In genomic region chr11:94620766-94621457, GRCm38 (mm10) we compare ENCODE assay signal across 23 mouse cellular contexts. TPM values are rescaled to one million over a fixed set of nuclear protein-coding genes. Genes with fewer than 3 reads are reported as not detected.
DNase-seq lines count a peak whose midpoint lies in the region; ATAC-seq and TF ChIP-seq lines count a peak whose summit lies in the region.
"Had no signal": no experiment of that assay in that cellular context is flagged by ENCODE, and none has a peak within 500 bp of the region (broad histone marks: within the 10 kb centered on the region; RNA-seq: fewer than 3 reads in every experiment).

No protein-coding gene starts in this region.

- no peaks in the 10 kb centered on the region for H3K9me3 ChIP-seq in kidney, postnatal 0 days (replicated peaks; ENCODE audit: low read length)
- H3K9me3 ChIP-seq in kidney, embryonic 14.5 days (ENCODE audit: control insufficient read depth, low read length): no peaks in the 10 kb centered on the region
- H3K9me3 ChIP-seq in intestine, postnatal 0 days (ENCODE audit: control insufficient read depth): no peaks in the 10 kb centered on the region
- H3K9me3 ChIP-seq: forebrain, embryonic 10.5 days; limb, embryonic 13.5 days; liver, embryonic 13.5 days; midbrain, embryonic 12.5 days had no signal

- TF ChIP-seq CTCF in kidney, postnatal 0 days (IDR thresholded peaks at IDR 0.05; ENCODE audit: low read depth): no peak
- TF ChIP-seq CTCF in Patski (IDR thresholded peaks at IDR 0.05): no peak
- TF ChIP-seq CTCF in intestine, postnatal 0 days (IDR thresholded peaks at IDR 0.05; ENCODE audit: low read depth): no peak

- no peak overlapping the region for H3K9ac ChIP-seq in kidney, postnatal 0 days (ENCODE audit: low read depth, low read length)
- H3K9ac ChIP-seq in kidney, embryonic 14.5 days (ENCODE audit: low read depth, low read length): no peak overlapping the region
- no peak overlapping the region for H3K9ac ChIP-seq in intestine, postnatal 0 days (ENCODE audit: low read depth, low read length)
- H3K9ac ChIP-seq: heart, embryonic 12.5 days; limb, embryonic 13.5 days; liver, embryonic 13.5 days; lung, embryonic 14.5 days; midbrain, embryonic 12.5 days had no signal

- no peaks in the 10 kb centered on the region for H3K36me3 ChIP-seq in kidney, postnatal 0 days (ENCODE audit: insufficient read depth, low read length)
- H3K36me3 ChIP-seq in kidney, embryonic 14.5 days (ENCODE audit: control insufficient read depth, insufficient read depth, low read length): no peaks in the 10 kb centered on the region
- no peaks in the 10 kb centered on the region for H3K36me3 ChIP-seq in intestine, postnatal 0 days (ENCODE audit: control insufficient read depth, insufficient read depth)
- H3K36me3 ChIP-seq: forebrain, embryonic 10.5 days; heart, embryonic 12.5 days; limb, embryonic 13.5 days; liver, embryonic 13.5 days; midbrain, embryonic 12.5 days had no signal

- no peaks in the 10 kb centered on the region for H3K4me1 ChIP-seq in kidney, postnatal 0 days (replicated peaks; ENCODE audit: insufficient read depth, low read length)
- H3K4me1 ChIP-seq in kidney, embryonic 14.5 days (ENCODE audit: control insufficient read depth, insufficient read depth, low read length): no peaks in the 10 kb centered on the region
- no peaks in the 10 kb centered on the region for H3K4me1 ChIP-seq in intestine, postnatal 0 days (replicated peaks; ENCODE audit: control insufficient read depth, insufficient read depth, low read length)
- H3K4me1 ChIP-seq: forebrain, embryonic 10.5 days; heart, embryonic 12.5 days; limb, embryonic 13.5 days; liver, embryonic 13.5 days; midbrain, embryonic 12.5 days had no signal

- in situ Hi-C loops in Patski (cut with MboI; ENCODE audit: low pct_unique_long_range_greater_than_20kb): no loop called here

- H3K4me2 ChIP-seq in kidney, postnatal 0 days (ENCODE audit: low read length): no peak overlapping the region
- H3K4me2 ChIP-seq in kidney, embryonic 14.5 days (replicated peaks; ENCODE audit: low read depth, low read length): no peak overlapping the region
- H3K4me2 ChIP-seq in intestine, postnatal 0 days (replicated peaks; ENCODE audit: low read depth): no peak overlapping the region
- H3K4me2 ChIP-seq: heart, embryonic 12.5 days; limb, embryonic 13.5 days; liver, embryonic 13.5 days; lung, embryonic 14.5 days; midbrain, embryonic 12.5 days had no signal

- H3K27me3 ChIP-seq in kidney, postnatal 0 days (ENCODE audit: insufficient read depth, low read length): no peaks in the 10 kb centered on the region
- no peaks in the 10 kb centered on the region for H3K27me3 ChIP-seq in kidney, embryonic 14.5 days (ENCODE audit: control insufficient read depth, insufficient read depth, low read length)
- no peaks in the 10 kb centered on the region for H3K27me3 ChIP-seq in Patski
- no peaks in the 10 kb centered on the region for H3K27me3 ChIP-seq in intestine, postnatal 0 days (replicated peaks; ENCODE audit: control insufficient read depth, insufficient read depth, low read length)
- H3K27me3 ChIP-seq: limb, embryonic 13.5 days; liver, embryonic 13.5 days had no signal

- ATAC-seq in kidney, postnatal 0 days (replicated peaks; ENCODE audit: low FRiP score, low read depth): 0 out of 2 replicates have a peak, but pooled peaks have one; percentile 66
- ATAC-seq in kidney, embryonic 14.5 days (ENCODE audit: low FRiP score, low TSS enrichment): no peak
- peak; percentile 17 for ATAC-seq in Patski
- no peak for ATAC-seq in intestine, postnatal 0 days
- ATAC-seq: forebrain, embryonic 16.5 days had no signal

- CTCF ChIA-PET in Patski (lab: Charles Lee): interaction anchor here (1.0 to 3.2 kb wide), 5 partner anchors 10 to 72 kb away, joined by 3 to 38 read pairs (median 5); partner anchors contain the start of genes Lrrc59 and Rsad1

- WGBS in kidney, postnatal 0 days: 41% methylated on average over 6 of the region's 6 CpGs
- 40% methylated on average over 6 of the region's 6 CpGs for WGBS in kidney, embryonic 14.5 days
- WGBS in intestine, postnatal 0 days: 45% methylated on average over 6 of the region's 6 CpGs

- POLR2A ChIA-PET in Patski (lab: Charles Lee): interaction anchor here (1.0 kb wide), 2 partner anchors 8 to 9 kb away, joined by 3 to 5 read pairs; partner anchors contain the start of gene Lrrc59

- no peak overlapping the region for H3K27ac ChIP-seq in kidney, postnatal 0 days
- no peak overlapping the region for H3K27ac ChIP-seq in kidney, embryonic 14.5 days (ENCODE audit: low read depth, low read length)
- H3K27ac ChIP-seq in intestine, postnatal 0 days (ENCODE audit: low read depth, low read length): no peak overlapping the region
- H3K27ac ChIP-seq: forebrain, embryonic 10.5 days; limb, embryonic 13.5 days; liver, embryonic 13.5 days; midbrain, embryonic 12.5 days had no signal

- DNase-seq in kidney, postnatal 0 days (ENCODE audit: low spot score): no peak
- peak; percentile 62 for DNase-seq in 3T3-L1 (ENCODE audit: low read depth, low spot score)
- DNase-seq in A20 (ENCODE audit: low read depth, low spot score): peak; percentile 41
- no peak for DNase-seq in Patski (ENCODE audit: low read depth, low spot score)
- DNase-seq in right cerebral cortex, postnatal 25 days: no peak
- no peak for DNase-seq in T-cell, adult 2 months (ENCODE audit: low spot score)
- DNase-seq: adrenal gland, postnatal 25 days; cerebellum, adult 9-11 months; gastrocnemius, postnatal 14 days; heart, adult 11 months; heart, postnatal 10 days; layer of hippocampus, adult 9-11 months; liver, embryonic 13.5 days; lung, embryonic 14.5 days; retina, postnatal 1 day; thymus, postnatal 25 days had no signal

- no peak overlapping the region for H3K4me3 ChIP-seq in kidney, postnatal 0 days (replicated peaks; ENCODE audit: low read depth, low read length)
- H3K4me3 ChIP-seq in kidney, embryonic 14.5 days (ENCODE audit: low read length): no peak overlapping the region
- H3K4me3 ChIP-seq in intestine, postnatal 0 days (ENCODE audit: low read depth, low read length): no peak overlapping the region
- H3K4me3 ChIP-seq: forebrain, embryonic 10.5 days; heart, embryonic 12.5 days; limb, embryonic 13.5 days; liver, embryonic 13.5 days; midbrain, embryonic 12.5 days had no signal

RNA-seq across cellular contexts. Expression of gene Lrrc59, which starts 8.7 kb away (rescaled TPM):
- polyA plus RNA-seq in kidney, postnatal 0 days (2015; fragmentation: Nextera tagmentation; extraction: Ambion mirVana): 119 and 135 TPM in 2 replicates
- 118 and 197 TPM in 2 replicates for polyA plus RNA-seq in kidney, embryonic 14.5 days (2014; fragmentation: Nextera tagmentation; extraction: Ambion mirVana)
- polyA plus RNA-seq in Patski (2021): 157 TPM
- polyA plus RNA-seq in intestine, postnatal 0 days (2015; fragmentation: Nextera tagmentation; extraction: Ambion mirVana): 165 and 172 TPM in 2 replicates

RNA-seq across cellular contexts. Expression of gene Acsf2, which starts 19.2 kb away (rescaled TPM):
- polyA plus RNA-seq in kidney, postnatal 0 days (2015; fragmentation: Nextera tagmentation; extraction: Ambion mirVana): 6.6 and 7.0 TPM in 2 replicates
- polyA plus RNA-seq in kidney, embryonic 14.5 days (2014; fragmentation: Nextera tagmentation; extraction: Ambion mirVana): 9.1 and 11.5 TPM in 2 replicates
- polyA plus RNA-seq in Patski (2021): 6.5 TPM
- polyA plus RNA-seq in intestine, postnatal 0 days (2015; fragmentation: Nextera tagmentation; extraction: Ambion mirVana): 6.3 and 6.7 TPM in 2 replicates

RNA-seq across cellular contexts. Expression of gene Mrpl27, which starts 32.7 kb away (rescaled TPM):
- 135 and 144 TPM in 2 replicates for polyA plus RNA-seq in kidney, postnatal 0 days (2015; fragmentation: Nextera tagmentation; extraction: Ambion mirVana)
- 154 and 193 TPM in 2 replicates for polyA plus RNA-seq in kidney, embryonic 14.5 days (2014; fragmentation: Nextera tagmentation; extraction: Ambion mirVana)
- polyA plus RNA-seq in Patski (2021): 54.1 TPM
- 148 and 158 TPM in 2 replicates for polyA plus RNA-seq in intestine, postnatal 0 days (2015; fragmentation: Nextera tagmentation; extraction: Ambion mirVana)

RNA-seq across cellular contexts. Expression of gene Eme1, which starts 32.9 kb away (rescaled TPM):
- 7.9 and 8.1 TPM in 2 replicates for polyA plus RNA-seq in kidney, postnatal 0 days (2015; fragmentation: Nextera tagmentation; extraction: Ambion mirVana)
- 29.9 and 33.6 TPM in 2 replicates for polyA plus RNA-seq in kidney, embryonic 14.5 days (2014; fragmentation: Nextera tagmentation; extraction: Ambion mirVana)
- polyA plus RNA-seq in Patski (2021): 6.9 TPM
- polyA plus RNA-seq in intestine, postnatal 0 days (2015; fragmentation: Nextera tagmentation; extraction: Ambion mirVana): 3.7 and 4.2 TPM in 2 replicates

RNA-seq across cellular contexts. Expression of gene Chad, which starts 56.1 kb away (rescaled TPM):
- 0.41 and 0.50 TPM in 2 replicates for polyA plus RNA-seq in kidney, postnatal 0 days (2015; fragmentation: Nextera tagmentation; extraction: Ambion mirVana)
- polyA plus RNA-seq in kidney, embryonic 14.5 days (2014; fragmentation: Nextera tagmentation; extraction: Ambion mirVana): 0.14 TPM in 1 of 2 replicates, not detected in the other
- polyA plus RNA-seq in Patski (2021): 0.04 TPM
- 1.9 and 3.3 TPM in 2 replicates for polyA plus RNA-seq in intestine, postnatal 0 days (2015; fragmentation: Nextera tagmentation; extraction: Ambion mirVana)
- polyA plus RNA-seq: liver, embryonic 13.5 days had no signal

Comparison
In these comparisons a context has a peak if more than half of its experiments do, and no peak if none do; other contexts are left out.
1. ATAC-seq: peak in kidney, postnatal 0 days (single experiment) and Patski (single experiment); none in kidney, embryonic 14.5 days (single experiment) and intestine, postnatal 0 days (single experiment).
2. DNase-seq: peak in 3T3-L1 (single experiment) and A20 (single experiment); none in kidney, postnatal 0 days (single experiment), Patski (single experiment), right cerebral cortex, postnatal 25 days (single experiment) and T-cell, adult 2 months (single experiment).